Mouse (Mus musculus): ENCODE data around the gene Jag2.

Gene Jag2

GRCm38 (mm10) chr12:112903941-112904340 lies 25.6 kb downstream of the Jag2 start:
- DNase-seq (ENCODE audit: low spot score in 2 of 2) = no peak

DNA sequence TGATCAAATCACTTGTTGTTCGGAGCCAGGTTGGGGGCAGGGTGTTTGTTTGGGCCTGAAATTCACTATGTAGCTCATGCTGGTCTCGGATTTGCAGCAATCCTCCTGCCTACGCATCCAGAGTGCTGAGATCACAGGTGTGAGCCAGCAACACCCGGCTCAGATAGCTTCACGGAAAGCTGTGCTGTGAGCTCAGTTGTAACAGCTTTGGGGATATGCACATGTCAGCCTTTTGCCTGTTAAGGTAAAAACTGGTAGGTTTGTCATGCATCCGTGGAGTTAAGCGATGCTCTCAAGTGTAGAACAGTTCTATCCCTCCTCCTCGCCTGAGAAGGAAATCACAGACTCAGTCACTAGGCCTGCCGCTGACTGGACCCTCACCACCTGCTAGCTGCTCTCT lies 28.9 kb downstream of the Jag2 start:
- peak in 1 of 2 experiments; percentile 49 for DNase-seq (ENCODE audit: low spot score in 2 of 2)

GRCm38 (mm10) chr12:112898960-112899359 lies 30.6 kb downstream of the Jag2 start:
- DNase-seq (ENCODE audit: low spot score in 2 of 2) = no peak

DNA sequence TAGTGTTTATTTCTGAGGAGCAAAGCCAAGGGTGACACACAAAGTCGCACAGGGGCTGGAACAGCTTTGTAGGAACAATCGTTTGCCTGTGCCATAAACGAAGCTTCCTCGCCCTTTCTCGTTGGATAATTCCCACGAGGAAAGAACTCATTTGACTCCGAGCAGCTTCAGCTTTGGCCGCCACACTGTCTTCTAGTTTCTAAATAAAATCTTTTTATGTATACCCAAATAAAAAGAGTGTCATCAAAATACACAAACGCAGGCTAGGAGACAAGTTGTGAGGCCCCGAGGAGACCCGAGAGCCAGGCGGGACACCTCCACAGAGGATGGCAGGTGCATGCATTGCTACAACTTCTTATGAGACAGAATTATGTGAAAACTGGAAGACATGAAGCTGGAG lies 31.2 kb downstream of the Jag2 start:
- DNase-seq (ENCODE audit: low spot score in 2 of 2) = no peak

DNA sequence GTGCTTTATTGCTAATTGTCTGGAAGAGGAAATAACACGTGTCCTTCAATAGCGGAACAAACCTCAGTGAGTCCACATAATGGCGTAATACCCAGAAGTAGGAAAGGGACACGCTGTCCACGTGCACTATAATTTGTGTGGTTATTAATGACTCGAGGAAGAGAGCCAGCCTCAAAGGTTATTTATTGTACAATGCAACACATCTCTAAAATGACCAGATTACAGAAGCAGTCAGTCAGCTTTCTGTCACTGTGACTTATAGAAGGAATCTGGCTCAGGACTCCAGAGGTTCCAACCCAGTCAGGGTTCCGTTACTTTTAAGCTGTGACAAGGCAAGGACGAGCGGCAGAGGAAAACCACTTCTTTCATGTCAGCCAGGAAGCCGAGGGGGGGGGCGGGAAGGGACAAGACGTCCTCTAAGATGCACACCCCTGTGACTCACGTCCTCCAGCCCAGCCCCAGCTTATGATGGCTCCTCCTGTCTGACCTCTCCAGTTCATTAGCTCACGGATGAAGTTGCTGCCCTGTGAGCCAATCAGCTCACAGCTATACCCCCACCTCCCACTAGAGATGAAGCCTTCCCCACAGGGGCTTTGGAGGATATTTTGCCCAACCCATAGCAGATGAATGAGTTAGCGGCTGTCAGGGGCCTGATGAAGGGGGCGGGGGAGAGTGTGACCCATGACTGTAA lies 31.9 kb downstream of the Jag2 start:
- no peak for DNase-seq (ENCODE audit: low spot score in 2 of 2)

- DNase-seq (ENCODE audit: low spot score in 2 of 2) = no peak
Observed at GRCm38 (mm10) chr12:112894969-112895368, 34.6 kb downstream of the Jag2 start.

GRCm38 (mm10) chr12:112894303-112894884 lies 35.2 kb downstream of the Jag2 start:
- DNase-seq (ENCODE audit: low spot score in 2 of 2) = no peak

- DNase-seq (ENCODE audit: low spot score in 2 of 2) = no peak
Observed at GRCm38 (mm10) chr12:112885465-112885864, 44.1 kb downstream of the Jag2 start.

GRCm38 (mm10) chr12:112881301-112881815 lies 48.2 kb downstream of the Jag2 start:
- DNase-seq (ENCODE audit: low spot score in 2 of 2) = no peak

GRCm38 (mm10) chr12:112880661-112881060 lies 48.9 kb downstream of the Jag2 start:
- no peak for DNase-seq (ENCODE audit: low spot score in 2 of 2)

GRCm38 (mm10) chr12:112879731-112880130 lies 49.8 kb downstream of the Jag2 start:
- DNase-seq (ENCODE audit: low spot score in 2 of 2) = no peak

DNA sequence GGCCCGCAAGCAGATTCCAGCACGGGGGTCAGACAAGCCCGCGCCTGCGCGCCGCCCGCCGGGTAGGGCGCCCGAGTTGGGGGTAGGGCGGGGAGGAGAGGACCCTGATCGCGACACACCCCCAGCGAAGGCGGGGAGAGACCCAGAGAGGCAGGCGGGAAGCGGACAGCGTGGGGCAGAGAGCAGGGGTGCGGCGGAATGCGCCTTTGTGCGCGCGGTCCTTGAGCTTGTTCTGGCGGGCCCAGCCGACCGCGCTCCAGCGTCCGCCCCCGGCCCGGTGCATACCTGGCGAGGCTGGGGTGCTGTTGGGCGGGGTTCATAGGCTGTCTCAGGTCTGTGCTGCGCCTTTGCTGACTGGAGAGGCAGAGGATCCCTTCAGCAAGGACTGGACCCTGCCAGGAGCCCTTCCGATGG lies 52.0 kb downstream of the Jag2 start:
- no peak for DNase-seq (ENCODE audit: low spot score in 2 of 2)

DNA sequence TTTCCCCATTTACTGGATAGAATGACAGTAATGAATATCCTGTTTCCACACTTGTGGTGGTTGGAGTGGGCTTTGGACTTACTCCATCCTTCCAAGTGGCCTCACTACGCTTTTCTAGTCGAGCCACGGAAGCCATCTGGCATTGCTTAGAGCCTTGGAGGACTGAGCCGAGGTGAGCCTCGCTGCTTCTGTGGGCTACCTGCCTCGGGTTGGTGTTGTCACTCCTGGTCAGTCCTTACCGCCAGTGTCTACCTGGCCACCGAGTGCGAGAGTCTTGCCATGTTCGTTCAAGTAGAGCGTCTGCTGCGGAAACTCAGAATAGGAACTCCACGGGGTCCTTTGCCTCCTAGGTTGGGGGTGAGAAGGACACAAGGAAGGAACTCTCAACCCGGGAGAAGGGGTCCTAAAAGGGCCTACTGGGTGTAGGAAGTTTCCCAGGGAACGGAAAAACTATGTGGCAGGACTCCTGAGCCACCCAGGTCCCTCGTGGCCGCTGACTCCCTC lies 52.5 kb downstream of the Jag2 start:
- no peak for DNase-seq (ENCODE audit: low spot score in 2 of 2)

DNA sequence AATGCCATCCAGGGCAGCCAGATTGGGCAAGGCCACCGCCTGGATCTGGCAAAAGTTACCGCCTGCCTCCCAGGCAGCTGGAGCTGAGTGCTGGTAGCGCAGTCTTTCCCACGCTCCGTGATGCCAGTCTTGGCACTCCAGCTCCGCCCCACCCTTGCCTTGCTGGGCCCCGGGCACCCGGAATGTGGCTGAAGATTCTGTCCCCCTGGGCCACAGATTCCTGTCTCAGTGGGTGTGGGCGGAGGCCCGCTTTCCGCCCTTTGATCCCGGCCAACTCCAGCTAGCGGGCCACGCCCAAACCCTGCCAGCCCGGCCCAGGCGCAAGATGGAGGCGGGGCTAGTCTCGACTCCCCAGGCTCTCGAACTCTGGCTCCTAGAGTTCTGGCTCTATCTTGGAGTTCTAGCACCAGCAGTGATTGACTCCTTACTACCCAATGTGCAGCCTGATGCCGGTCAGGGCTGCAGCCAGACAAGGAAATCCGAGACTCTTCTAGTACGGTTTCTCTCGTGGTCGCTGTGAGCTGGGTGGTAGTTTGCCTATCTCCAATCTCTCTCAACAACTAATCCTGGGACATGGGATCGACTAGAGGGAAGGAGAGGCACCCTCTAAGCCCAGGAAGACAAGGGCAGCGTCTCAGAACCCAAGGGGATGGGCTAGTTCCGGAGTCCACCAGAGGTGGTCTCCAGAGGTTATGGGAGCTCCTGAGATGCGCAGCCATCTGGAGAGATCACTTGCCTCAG lies 53.1 kb downstream of the Jag2 start:
- no peak for DNase-seq (ENCODE audit: low spot score in 2 of 2)

DNA sequence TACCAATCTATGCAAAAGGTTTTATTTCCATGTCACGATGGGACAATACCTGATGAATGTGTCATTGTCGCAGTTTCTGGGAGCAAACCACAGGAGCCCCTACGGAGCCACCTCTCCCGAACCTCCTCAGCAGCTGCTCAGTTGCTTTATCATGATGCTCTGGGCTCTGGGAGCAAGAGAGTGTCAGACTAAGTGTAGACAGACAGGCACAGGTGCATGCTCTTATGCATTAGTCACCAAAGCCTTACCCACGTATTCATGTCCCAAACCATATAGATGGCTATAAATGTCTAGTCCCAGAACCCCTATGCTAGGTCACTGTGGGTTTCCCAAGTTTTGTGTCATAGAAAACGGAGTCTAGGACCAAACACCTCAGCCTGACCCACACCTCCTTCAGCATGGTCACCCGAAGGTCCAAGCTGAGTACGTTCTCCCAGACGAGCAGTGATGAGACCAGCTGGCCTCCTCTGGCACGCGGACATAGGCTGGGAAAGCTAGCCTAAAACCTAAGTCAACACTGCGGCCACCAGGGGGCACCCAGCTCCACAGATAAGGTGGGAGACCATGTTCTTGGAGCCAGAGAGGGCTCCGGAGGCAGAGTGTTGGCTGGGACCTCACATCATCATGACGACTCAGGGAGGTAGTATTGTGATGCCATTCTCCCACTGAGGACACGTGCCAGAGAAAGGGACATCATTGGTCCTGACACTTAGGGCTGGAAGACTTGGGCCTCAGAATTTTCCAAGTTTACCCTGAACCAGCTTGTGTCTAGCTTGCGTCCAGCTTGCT lies 54.2 kb downstream of the Jag2 start:
- DNase-seq (ENCODE audit: low spot score in 2 of 2) = peak; percentile 68 to 85

DNA sequence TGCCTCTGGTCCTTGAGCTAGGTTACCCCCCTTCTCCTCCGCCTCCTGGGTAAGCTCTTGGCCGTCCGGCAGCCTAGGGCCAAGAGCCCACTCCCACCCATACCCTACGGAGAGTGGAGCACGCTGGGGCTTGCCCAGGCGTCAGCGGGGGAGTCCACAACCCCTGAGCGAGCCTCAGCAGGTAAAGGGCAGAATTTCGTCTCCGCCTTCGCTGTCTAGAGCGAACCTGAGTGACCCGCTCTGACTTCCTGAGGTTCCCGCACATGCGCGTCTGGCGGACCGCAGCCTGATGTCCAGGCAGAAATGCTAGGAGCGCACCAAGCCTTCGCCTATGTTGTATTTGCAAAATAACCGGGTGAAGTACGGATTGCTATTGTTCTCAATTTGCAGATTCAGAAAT lies 55.4 kb downstream of the Jag2 start:
- DNase-seq (ENCODE audit: low spot score in 2 of 2) = no peak

- DNase-seq (ENCODE audit: low spot score in 2 of 2) = peak in 1 of 2 experiments; percentile 61
Observed at GRCm38 (mm10) chr12:112873452-112874190, 56.0 kb downstream of the Jag2 start.

- no peak for DNase-seq (ENCODE audit: low spot score in 2 of 2)
Observed at GRCm38 (mm10) chr12:112872991-112873390, 56.6 kb downstream of the Jag2 start.

- no peak for DNase-seq (ENCODE audit: low spot score in 2 of 2)
Observed at GRCm38 (mm10) chr12:112871272-112871671, 58.3 kb downstream of the Jag2 start.

DNA sequence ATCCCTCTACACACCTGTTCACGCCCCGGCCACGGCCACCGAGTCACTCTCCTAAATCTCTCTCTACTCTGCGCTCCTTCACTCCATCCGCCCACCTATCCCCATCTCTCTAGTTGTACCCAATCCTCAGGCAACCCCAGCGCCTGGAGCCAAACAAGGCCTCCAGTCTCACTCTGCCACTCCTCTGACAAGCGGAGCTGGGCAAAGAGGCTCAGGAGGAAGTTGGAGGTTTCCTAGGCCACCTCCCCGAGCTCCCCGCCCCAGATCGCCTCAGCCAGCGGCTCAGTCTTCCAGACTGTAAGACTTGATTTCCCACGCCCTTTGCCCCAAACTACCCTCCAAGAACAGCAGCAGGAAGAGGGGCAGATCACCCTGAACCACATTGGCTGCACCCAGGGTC lies 58.8 kb downstream of the Jag2 start:
- DNase-seq (ENCODE audit: low spot score in 2 of 2) = no peak

GRCm38 (mm10) chr12:112869783-112870204 lies 59.8 kb downstream of the Jag2 start:
- DNase-seq (ENCODE audit: low spot score in 2 of 2) = no peak

All from frontal cortex, postnatal 14 days (tissue).